Mouse (Mus musculus) urinary bladder, postnatal 14 days (tissue): ENCODE data around the gene Atrx.
"Not testable (repeated sequence)": the region's sequence is repeated elsewhere in the genome, so short reads cannot be mapped to it uniquely, and the experiment has no call there.

Experiments used
- DNase-seq: peaks from one replicate; pipeline ENCODE4 v3.0.0; 2021; ENCODE audit warnings: low spot score

Atrx gene

GRCm38 (mm10) chrX:105928861-105929477 lies at the start of gene Atrx:
Gene Atrx, minus strand, starts transcription at chrX:105929403.
- peak; percentile 67 for DNase-seq

- not testable (repeated sequence) for DNase-seq
Observed at GRCm38 (mm10) chrX:105957091-105957490, 27.9 kb upstream of the Atrx start.

- no peak for DNase-seq
Observed at GRCm38 (mm10) chrX:105953999-105954398, 24.8 kb upstream of the Atrx start.

- DNase-seq = no peak
Observed at GRCm38 (mm10) chrX:105946357-105946756, 17.2 kb upstream of the Atrx start.

- no peak for DNase-seq
Observed at GRCm38 (mm10) chrX:105939245-105939644, 10.0 kb upstream of the Atrx start.

- no peak for DNase-seq
Observed at GRCm38 (mm10) chrX:105937736-105938135, 8.5 kb upstream of the Atrx start.

- DNase-seq = peak; percentile 5
Observed at GRCm38 (mm10) chrX:105934341-105934740, 5.1 kb upstream of the Atrx start.

- DNase-seq = no peak
Observed at GRCm38 (mm10) chrX:105929478-105930038, 355 bp upstream of the Atrx start.

GRCm38 (mm10) chrX:105927941-105928860 lies 1.0 kb downstream of the Atrx start:
- peak; percentile 24 for DNase-seq

GRCm38 (mm10) chrX:105926121-105926735 lies 3.0 kb downstream of the Atrx start:
- DNase-seq = peak; percentile 2

GRCm38 (mm10) chrX:105924326-105925070 lies 4.7 kb downstream of the Atrx start:
- DNase-seq = no peak

GRCm38 (mm10) chrX:105923896-105924295 lies 5.3 kb downstream of the Atrx start:
- no peak for DNase-seq

- DNase-seq = not testable (repeated sequence)
Observed at GRCm38 (mm10) chrX:105922986-105923385, 6.2 kb downstream of the Atrx start.

GRCm38 (mm10) chrX:105921421-105921820 lies 7.8 kb downstream of the Atrx start:
- DNase-seq = peak; percentile 8

GRCm38 (mm10) chrX:105911728-105912127 lies 17.5 kb downstream of the Atrx start:
- DNase-seq = no peak

GRCm38 (mm10) chrX:105901611-105902010 lies 27.6 kb downstream of the Atrx start:
- no peak for DNase-seq

- DNase-seq = no peak
Observed at GRCm38 (mm10) chrX:105886921-105887320, 42.3 kb downstream of the Atrx start.

GRCm38 (mm10) chrX:105864367-105864766 lies 64.8 kb downstream of the Atrx start:
- DNase-seq = peak; percentile 2

GRCm38 (mm10) chrX:105824462-105824861 lies 104.7 kb downstream of the Atrx start:
- no peak for DNase-seq

GRCm38 (mm10) chrX:105794806-105795403 lies 134.3 kb downstream of the Atrx start:
- no peak for DNase-seq

GRCm38 (mm10) chrX:105773281-105773680 lies 155.9 kb downstream of the Atrx start:
- no peak for DNase-seq
